In the genomic region with DNA sequence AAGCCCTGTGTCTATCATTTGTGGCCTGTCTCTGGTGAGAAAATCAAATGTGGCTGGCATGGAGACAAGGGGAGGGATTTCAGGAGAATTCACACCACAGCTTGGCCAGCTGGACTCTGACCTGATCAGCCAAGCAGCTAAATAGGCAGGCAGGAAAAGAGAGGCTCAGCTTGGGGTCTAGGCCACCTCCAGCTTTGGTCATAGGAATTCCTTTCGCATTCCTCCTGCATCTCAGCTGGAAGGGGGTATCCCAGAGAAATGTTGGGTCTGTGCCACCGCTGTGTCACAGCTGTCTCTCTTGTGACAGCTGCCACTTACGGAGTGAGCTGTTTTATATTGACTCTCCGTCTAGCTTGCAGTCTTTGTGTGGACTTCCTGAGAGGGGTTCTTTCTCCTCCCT, we compare ENCODE assay signal across 12 mouse cellular contexts. TPM values are rescaled to one million over a fixed set of nuclear protein-coding genes. Genes with fewer than 3 reads are reported as not detected.
DNase-seq lines count a peak whose midpoint lies in the region; ATAC-seq and TF ChIP-seq lines count a peak whose summit lies in the region.
"Had no signal": no experiment of that assay in that cellular context is flagged by ENCODE, and none has a peak within 500 bp of the region (broad histone marks: within the 10 kb centered on the region; RNA-seq: fewer than 3 reads in every experiment).

No protein-coding gene starts in this region.

- 0 out of 2 replicates have a peak, but pooled peaks have one; percentile 41 for ATAC-seq in forebrain, embryonic 15.5 days (replicated peaks)
- ATAC-seq in frontal cortex, adult (ENCODE audit: low TSS enrichment) = no peak
- ATAC-seq: CD4-positive, CD25-positive, alpha-beta regulatory T cell, adult 4 months; intestine, postnatal 0 days had no signal

- no peaks in the 10 kb centered on the region for H3K36me3 ChIP-seq in forebrain, embryonic 15.5 days

- intact Hi-C loops in gastrocnemius, postnatal 14 days (cut with DNase I; ENCODE audit: low total_unique reads) = no loop called here

- TF ChIP-seq CTCF in bone marrow macrophage, adult 2 months (IDR thresholded peaks at IDR 0.05; ENCODE audit: low read depth, low read length) = no peak

- H3K9ac ChIP-seq in forebrain, embryonic 15.5 days (replicated peaks) = no peak overlapping the region

- H3K4me1 ChIP-seq in bone marrow macrophage, adult 2 months (ENCODE audit: control insufficient read depth, insufficient read depth, low read length) = peaks cover 48% of the 10 kb centered on the region
- peaks cover 9% of the 10 kb centered on the region for H3K4me1 ChIP-seq in forebrain, embryonic 15.5 days

- no peak for TF ChIP-seq POLR2A in bone marrow macrophage, adult 2 months (IDR thresholded peaks at IDR 0.05; ENCODE audit: borderline replicate concordance, low read depth, low read length)

- WGBS in forebrain, embryonic 15.5 days = 23% methylated on average over 4 of the region's 4 CpGs

- H3K27ac ChIP-seq in bone marrow macrophage, adult 2 months (ENCODE audit: insufficient read depth, low read depth, low read length) = peak overlapping the region; percentile 99
- H3K27ac ChIP-seq in forebrain, embryonic 15.5 days (replicated peaks) = peak overlapping the region; percentile 40

- no peaks in the 10 kb centered on the region for H3K27me3 ChIP-seq in forebrain, embryonic 15.5 days

- H3K9me3 ChIP-seq in forebrain, embryonic 15.5 days = no peaks in the 10 kb centered on the region

- DNase-seq in gastrocnemius, postnatal 14 days = peak; percentile 28
- DNase-seq in gastrocnemius, postnatal 25 days = no peak
- peak; percentile 39 to 61 for DNase-seq in kidney, postnatal 4 days
- no peak for DNase-seq in B cell, adult 2 months
- DNase-seq in frontal cortex, postnatal 14 days (ENCODE audit: low spot score in 2 of 2) = no peak

- H3K4me2 ChIP-seq in forebrain, embryonic 15.5 days (replicated peaks) = no peak overlapping the region

- no peak overlapping the region for H3K4me3 ChIP-seq in bone marrow macrophage, adult 2 months (ENCODE audit: insufficient read depth, low read length)
- H3K4me3 ChIP-seq in forebrain, embryonic 15.5 days = no peak overlapping the region

RNA-seq across cellular contexts. Expression of a gene that starts 8.0 kb away (rescaled TPM):
- total RNA-seq in gastrocnemius, postnatal 14 days (2021) = not detected
- total RNA-seq in gastrocnemius, postnatal 25 days (2021) = not detected
- 0.28 and 0.41 TPM in 2 replicates for polyA plus RNA-seq in bone marrow macrophage, adult 2 months (2012; ENCODE audit: insufficient read depth, insufficient read length, missing spikeins)
- polyA plus RNA-seq in forebrain, embryonic 15.5 days (2015; fragmentation: Nextera tagmentation; extraction: Ambion mirVana) = not detected in 2 replicates
- total RNA-seq: megakaryocyte progenitor cell, adult 5-6 weeks had no signal
- polyA plus RNA-seq: CD4-positive, CD25-positive, alpha-beta regulatory T cell, adult 4 months; intestine, postnatal 0 days; testis, adult 2 months had no signal

RNA-seq across cellular contexts. Expression of a gene that starts 48.2 kb away (rescaled TPM):
- total RNA-seq in gastrocnemius, postnatal 14 days (2021) = 10 to 100 TPM in 1 of 2 experiments, 1 to 10 TPM in 1; 9.5 to 14.4 TPM
- 1 to 10 TPM; 6.7 to 7.9 TPM for total RNA-seq in gastrocnemius, postnatal 25 days (2021)
- 1,284 and 1,400 TPM in 2 replicates for polyA plus RNA-seq in bone marrow macrophage, adult 2 months (2012; ENCODE audit: insufficient read depth, insufficient read length, missing spikeins)
- 26.7 and 28.5 TPM in 2 replicates for polyA plus RNA-seq in forebrain, embryonic 15.5 days (2015; fragmentation: Nextera tagmentation; extraction: Ambion mirVana)

Comparison
In these comparisons a context has a peak if more than half of its experiments do, and no peak if none do; other contexts are left out.
1. DNase-seq: peak in gastrocnemius, postnatal 14 days (single experiment) and kidney, postnatal 4 days (2 of 2); none in gastrocnemius, postnatal 25 days (single experiment), B cell, adult 2 months (0 of 2) and frontal cortex, postnatal 14 days (0 of 2).